Mouse (Mus musculus) cerebellum, adult 2 months (tissue): ENCODE data around the gene Sgms1.

Experiments
- CTCF ChIP-seq: fragments of 200-500 bp; IDR thresholded peaks from 2 replicates; pipeline ENCODE4 v1.5.1; 2011; ENCODE audit warnings: low read depth, mild to moderate bottlenecking, control low read depth, low read length, moderate library complexity, borderline replicate concordance; ENCODE audit not compliant: insufficient read depth
- POLR2A ChIP-seq: fragments of 200-500 bp; IDR thresholded peaks from 2 replicates; pipeline ENCODE4 v1.6.1; 2011; ENCODE audit warnings: low read length, control low read depth, borderline replicate concordance; ENCODE audit not compliant: insufficient read depth

GRCm38 (mm10) chr19:32157045-32157444 lies 232.5 kb downstream of the Sgms1 start:
- TF ChIP-seq CTCF (no peak), POLR2A (no peak)
